Mouse (Mus musculus) stomach, postnatal 0 days (tissue): ENCODE results near the gene Pkp3.

Experiments
- CTCF ChIP-seq: IDR thresholded peaks from 2 replicates; pipeline ENCODE4 v1.5.1; 2016; ENCODE audit warnings: antibody characterized with exemption, low read depth, mild to moderate bottlenecking, moderate library complexity
- EP300 ChIP-seq: optimal IDR thresholded peaks from 2 replicates; pipeline ENCODE3; 2016; ENCODE audit warnings: antibody characterized with exemption

- TF ChIP-seq CTCF (no peak), EP300 (no peak)
These were observed 26.0 kb upstream of the Pkp3 start for GRCm38 (mm10) chr7:141052016-141052415.
